Mouse (Mus musculus) gastrocnemius, postnatal 14 days (tissue): ENCODE measurements at regions not wholly inside any gene's neighbourhood (a gene's known extent, or its start where the extent isn't known, plus 50 kb on each side); places are given as distances from the start of the nearest gene placed in this dataset.

ENCODE experiments used
- DNase-seq: peaks from one replicate; pipeline ENCODE4 v3.0.0; 2021; ENCODE audit warnings: mixed read lengths
- intact Hi-C: fragments of 180-260 bp; cut with DNase I; formaldehyde crosslinking; loops from one replicate; pipeline ENCODE4 v1.15.1; 2025; ENCODE audit warnings: low total_unique reads

GRCm38 (mm10) chr11:17853832-17854231, 99.8 kb downstream of the Etaa1 start:
- DNase-seq, result no peak
- intact Hi-C loops, result no loop called here

- intact Hi-C loops, result no loop called here
- DNase-seq, result no peak
Observed at GRCm38 (mm10) chr11:17859364-17860131, 94.1 kb downstream of the Etaa1 start.

GRCm38 (mm10) chr11:17864833-17865397, 88.8 kb downstream of the Etaa1 start:
- intact Hi-C loops, result no loop called here
- DNase-seq, result no peak

- no peak for DNase-seq
- intact Hi-C loops, result no loop called here
Observed at GRCm38 (mm10) chr11:17870690-17871089, 83.0 kb downstream of the Etaa1 start.

- DNase-seq, result no peak
- intact Hi-C loops, result no loop called here
Observed at GRCm38 (mm10) chr11:17871920-17872319, 81.8 kb downstream of the Etaa1 start.

- no peak for DNase-seq
- intact Hi-C loops, result no loop called here
Observed at GRCm38 (mm10) chr11:17883276-17883675, 70.4 kb downstream of the Etaa1 start.
